8 mouse cellular contexts compared by ENCODE assay signal in the genomic region with DNA sequence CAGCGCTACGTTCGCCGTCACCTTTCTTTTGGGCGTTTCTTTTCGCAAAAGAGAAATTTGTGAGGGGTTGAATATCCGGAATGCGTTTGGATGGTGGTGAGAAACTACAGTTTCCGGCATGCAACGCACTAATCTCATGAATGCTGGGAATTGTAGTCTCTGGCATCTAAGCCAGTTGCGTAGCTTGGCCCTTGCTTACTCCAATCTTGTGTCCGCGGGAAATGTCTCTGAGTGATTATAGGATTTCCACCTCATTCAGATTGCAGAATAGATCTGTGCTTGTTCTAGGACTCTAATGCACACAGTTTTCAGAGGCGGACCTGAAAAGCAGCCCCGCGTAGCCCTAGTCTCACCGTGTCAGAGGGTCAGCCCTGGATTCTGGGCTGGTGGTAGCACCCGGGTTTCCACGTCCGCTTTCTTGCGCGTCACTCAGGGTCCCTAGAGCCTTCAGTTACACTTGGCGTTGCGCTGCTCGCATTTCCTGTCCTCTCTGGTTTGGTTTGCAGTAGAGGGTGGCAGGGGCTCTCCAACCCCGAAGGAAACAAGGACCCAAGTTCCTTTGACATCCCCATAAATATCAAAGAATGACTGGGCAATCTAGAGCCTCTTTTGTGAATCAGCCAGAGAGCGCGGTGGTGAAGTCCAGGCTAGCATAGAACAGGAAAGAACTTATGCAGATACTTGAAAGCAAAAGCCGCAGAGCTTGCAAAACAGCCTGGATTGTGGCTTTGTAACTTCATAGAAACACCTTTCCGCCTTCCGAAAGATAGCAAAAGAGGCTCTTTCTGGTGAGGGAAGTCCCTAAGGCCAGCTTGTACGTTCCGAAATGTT. TPM values are rescaled to one million over a fixed set of nuclear protein-coding genes. Genes with fewer than 3 reads are reported as not detected.
DNase-seq lines count a peak whose midpoint lies in the region; ATAC-seq and TF ChIP-seq lines count a peak whose summit lies in the region.

No protein-coding gene starts in this region.

- WGBS in forebrain, embryonic 11.5 days: 6% methylated on average over 33 of the region's 33 CpGs
- 5% methylated on average over 33 of the region's 33 CpGs for WGBS in limb, embryonic 14.5 days
- 3% methylated on average over 33 of the region's 33 CpGs for WGBS in midbrain, embryonic 14.5 days

- H3K9ac ChIP-seq in forebrain, embryonic 11.5 days (ENCODE audit: low read length): peak overlapping the region; percentile 85
- H3K9ac ChIP-seq in limb, embryonic 14.5 days (ENCODE audit: low read depth, low read length, severe bottlenecking): peak overlapping the region; percentile 73
- peak overlapping the region; percentile 63 for H3K9ac ChIP-seq in midbrain, embryonic 14.5 days (replicated peaks; ENCODE audit: low read length)

- H3K27me3 ChIP-seq in forebrain, embryonic 11.5 days (ENCODE audit: control insufficient read depth, insufficient read depth, low read length): no peaks in the 10 kb centered on the region
- no peaks in the 10 kb centered on the region for H3K27me3 ChIP-seq in limb, embryonic 14.5 days (ENCODE audit: control insufficient read depth, insufficient read depth, low read length)
- H3K27me3 ChIP-seq in midbrain, embryonic 14.5 days (ENCODE audit: control insufficient read depth, insufficient read depth, low read length): no peaks in the 10 kb centered on the region

- peak overlapping the region; percentile 73 for H3K4me2 ChIP-seq in forebrain, embryonic 11.5 days (ENCODE audit: low read depth, low read length, severe bottlenecking)
- H3K4me2 ChIP-seq in limb, embryonic 14.5 days (replicated peaks; ENCODE audit: low read depth, low read length, severe bottlenecking): peak overlapping the region; percentile 66
- peak overlapping the region; percentile 70 for H3K4me2 ChIP-seq in midbrain, embryonic 14.5 days (ENCODE audit: low read length)

- TF ChIP-seq POLR2A in limb, embryonic 14.5 days (IDR thresholded peaks at IDR 0.05; ENCODE audit: borderline replicate concordance, extremely low read depth, insufficient read depth, insufficient read length): peak; percentile 30; the same call in 1 of the 2 replicates

- peaks cover 7% of the 10 kb centered on the region for H3K36me3 ChIP-seq in forebrain, embryonic 11.5 days (ENCODE audit: control insufficient read depth, insufficient read depth, low read length)
- peaks cover 29% of the 10 kb centered on the region for H3K36me3 ChIP-seq in limb, embryonic 14.5 days (ENCODE audit: control insufficient read depth, insufficient read depth, low read length)
- peaks cover 26% of the 10 kb centered on the region for H3K36me3 ChIP-seq in midbrain, embryonic 14.5 days (ENCODE audit: control insufficient read depth, insufficient read depth, low read length)

- peak overlapping the region; percentile 93 for H3K27ac ChIP-seq in forebrain, embryonic 11.5 days (ENCODE audit: low read depth, low read length)
- H3K27ac ChIP-seq in limb, embryonic 14.5 days (replicated peaks; ENCODE audit: low read depth, low read length): peak overlapping the region; percentile 95
- H3K27ac ChIP-seq in midbrain, embryonic 14.5 days (replicated peaks; ENCODE audit: low read depth, low read length): peak overlapping the region; percentile 92

- peaks cover 19% of the 10 kb centered on the region for H3K4me1 ChIP-seq in forebrain, embryonic 11.5 days (replicated peaks; ENCODE audit: control insufficient read depth, insufficient read depth, low read length)
- H3K4me1 ChIP-seq in limb, embryonic 14.5 days (ENCODE audit: control insufficient read depth, insufficient read depth, low read length): peaks cover 25% of the 10 kb centered on the region
- peaks cover 28% of the 10 kb centered on the region for H3K4me1 ChIP-seq in midbrain, embryonic 14.5 days (ENCODE audit: control insufficient read depth, insufficient read depth, low read length)

- H3K9me3 ChIP-seq in forebrain, embryonic 11.5 days (ENCODE audit: control insufficient read depth, low read length): no peaks in the 10 kb centered on the region
- no peaks in the 10 kb centered on the region for H3K9me3 ChIP-seq in limb, embryonic 14.5 days (ENCODE audit: control insufficient read depth, low read length)
- H3K9me3 ChIP-seq in midbrain, embryonic 14.5 days (ENCODE audit: control insufficient read depth, low read length): no peaks in the 10 kb centered on the region

- ATAC-seq in forebrain, embryonic 11.5 days (replicated peaks; ENCODE audit: low FRiP score): peak; percentile 88
- ATAC-seq in limb, embryonic 14.5 days (ENCODE audit: low FRiP score, low read depth): peak; percentile 86
- ATAC-seq in midbrain, embryonic 14.5 days (ENCODE audit: low FRiP score, low TSS enrichment): peak; percentile 88

- peak overlapping the region; percentile 77 for H3K4me3 ChIP-seq in forebrain, embryonic 11.5 days (ENCODE audit: low read depth, low read length)
- H3K4me3 ChIP-seq in limb, embryonic 14.5 days (replicated peaks; ENCODE audit: low read length): peak overlapping the region; percentile 93
- peak overlapping the region; percentile 97 for H3K4me3 ChIP-seq in midbrain, embryonic 14.5 days (replicated peaks; ENCODE audit: low read depth, low read length)

- intact Hi-C loops in heart, postnatal 25 days (cut with DNase I): loop anchor here (1.0 to 10.0 kb wide), 5 partner anchors 24 to 744 kb away; a partner anchor contains a TSS

- DNase-seq in heart, adult 11 months: peak; percentile 99
- DNase-seq in heart, postnatal 25 days (ENCODE audit: low spot score): no peak
- DNase-seq in adrenal gland, postnatal 14 days: peak; percentile 80
- peak; percentile 80 for DNase-seq in forebrain, embryonic 11.5 days (ENCODE audit: low spot score)
- peak; percentile 72 for DNase-seq in heart, postnatal 4 days
- DNase-seq in limb, embryonic 14.5 days (ENCODE audit: low spot score): peak; percentile 98
- peak; percentile 96 for DNase-seq in midbrain, embryonic 14.5 days
- DNase-seq in spleen, postnatal 14 days (ENCODE audit: low spot score in 2 of 2): peak; percentile 54 to 64

RNA-seq across cellular contexts. Expression of a gene that starts 0.5 kb away (rescaled TPM):
- total RNA-seq in heart, postnatal 25 days (2021): 1 to 10 TPM; 1.4 to 2.0 TPM
- total RNA-seq in adrenal gland, postnatal 14 days (2021): 2.4 and 2.7 TPM in 2 replicates
- 2.5 and 3.6 TPM in 2 replicates for polyA plus RNA-seq in forebrain, embryonic 11.5 days (2014; fragmentation: Nextera tagmentation; extraction: Ambion mirVana)
- 1 to 10 TPM; 1.6 to 1.7 TPM for total RNA-seq in heart, postnatal 4 days (2021)
- polyA plus RNA-seq in limb, embryonic 14.5 days (2012; rRNA removed): 1.9 and 2.5 TPM in 2 replicates
- polyA plus RNA-seq in limb, embryonic 14.5 days (2014; fragmentation: Nextera tagmentation; extraction: Ambion mirVana): 0.98 and 1.4 TPM in 2 replicates
- polyA plus RNA-seq in midbrain, embryonic 14.5 days (2014; fragmentation: Nextera tagmentation; extraction: Ambion mirVana): 0.61 and 2.5 TPM in 2 replicates

RNA-seq across cellular contexts. Expression of a gene that starts 0.8 kb away (rescaled TPM):
- 100 to 1,000 TPM; 341 to 452 TPM for total RNA-seq in heart, postnatal 25 days (2021)
- 621 TPM in 2 replicates for total RNA-seq in adrenal gland, postnatal 14 days (2021)
- polyA plus RNA-seq in forebrain, embryonic 11.5 days (2014; fragmentation: Nextera tagmentation; extraction: Ambion mirVana): 429 and 475 TPM in 2 replicates
- total RNA-seq in heart, postnatal 4 days (2021): 100 to 1,000 TPM; 307 to 335 TPM
- polyA plus RNA-seq in limb, embryonic 14.5 days (2012; rRNA removed): 242 and 401 TPM in 2 replicates
- polyA plus RNA-seq in limb, embryonic 14.5 days (2014; fragmentation: Nextera tagmentation; extraction: Ambion mirVana): 448 and 466 TPM in 2 replicates
- 176 and 242 TPM in 2 replicates for polyA plus RNA-seq in midbrain, embryonic 14.5 days (2014; fragmentation: Nextera tagmentation; extraction: Ambion mirVana)

RNA-seq across cellular contexts. Expression of a gene that starts 57.6 kb away (rescaled TPM):
- total RNA-seq in heart, postnatal 25 days (2021): 10 to 100 TPM; 12.5 to 13.9 TPM
- total RNA-seq in adrenal gland, postnatal 14 days (2021): 8.3 and 9.8 TPM in 2 replicates
- polyA plus RNA-seq in forebrain, embryonic 11.5 days (2014; fragmentation: Nextera tagmentation; extraction: Ambion mirVana): not detected in 2 replicates
- total RNA-seq in heart, postnatal 4 days (2021): 10 to 100 TPM; 12.8 to 14.2 TPM
- polyA plus RNA-seq in limb, embryonic 14.5 days (2012; rRNA removed): 0.05 TPM in 1 of 2 replicates, not detected in the other
- 0.22 TPM in 1 of 2 replicates, not detected in the other for polyA plus RNA-seq in limb, embryonic 14.5 days (2014; fragmentation: Nextera tagmentation; extraction: Ambion mirVana)
- polyA plus RNA-seq in midbrain, embryonic 14.5 days (2014; fragmentation: Nextera tagmentation; extraction: Ambion mirVana): 0.87 TPM in 1 of 2 replicates, not detected in the other
